Mouse (Mus musculus): ENCODE measurements at regions not wholly inside any gene's neighbourhood (a gene's known extent, or its start where the extent isn't known, plus 50 kb on each side); places are given as distances from the start of the nearest gene placed in this dataset.

- no peak for DNase-seq (ENCODE audit: extremely low read depth, low read depth, low spot score)
These were observed 462.1 kb upstream of the Arglu1 start for GRCm38 (mm10) chr8:9152313-9152925.

- DNase-seq (ENCODE audit: extremely low read depth, low read depth, low spot score) = no peak
These were observed 454.0 kb upstream of the Arglu1 start for GRCm38 (mm10) chr8:9144362-9144761.

GRCm38 (mm10) chr8:9139781-9140180, 449.5 kb upstream of the Arglu1 start:
- DNase-seq (ENCODE audit: extremely low read depth, low read depth, low spot score) = no peak

- DNase-seq (ENCODE audit: extremely low read depth, low read depth, low spot score) = no peak
These were observed 448.8 kb upstream of the Arglu1 start for GRCm38 (mm10) chr8:9139059-9139620.

GRCm38 (mm10) chr8:9133758-9134157, 443.4 kb upstream of the Arglu1 start:
- DNase-seq (ENCODE audit: extremely low read depth, low read depth, low spot score) = no peak

- DNase-seq (ENCODE audit: extremely low read depth, low read depth, low spot score) = no peak
These were observed 442.4 kb upstream of the Arglu1 start for GRCm38 (mm10) chr8:9132612-9133218.

- no peak for DNase-seq (ENCODE audit: extremely low read depth, low read depth, low spot score)
These were observed 440.9 kb upstream of the Arglu1 start for GRCm38 (mm10) chr8:9131249-9131648.

- no peak for DNase-seq (ENCODE audit: extremely low read depth, low read depth, low spot score)
These were observed 434.2 kb upstream of the Arglu1 start for GRCm38 (mm10) chr8:9124503-9124902.

GRCm38 (mm10) chr8:9117809-9118737, 427.8 kb upstream of the Arglu1 start:
- DNase-seq (ENCODE audit: extremely low read depth, low read depth, low spot score) = no peak

- DNase-seq (ENCODE audit: extremely low read depth, low read depth, low spot score) = no peak
These were observed 405.7 kb upstream of the Arglu1 start for GRCm38 (mm10) chr8:9095980-9096379.

GRCm38 (mm10) chr8:9094002-9094401, 403.7 kb upstream of the Arglu1 start:
- no peak for DNase-seq (ENCODE audit: extremely low read depth, low read depth, low spot score)

- DNase-seq (ENCODE audit: extremely low read depth, low read depth, low spot score) = no peak
These were observed 403.0 kb upstream of the Arglu1 start for GRCm38 (mm10) chr8:9093356-9093755.

GRCm38 (mm10) chr8:9072724-9073123, 382.4 kb upstream of the Arglu1 start:
- no peak for DNase-seq (ENCODE audit: extremely low read depth, low read depth, low spot score)

GRCm38 (mm10) chr8:9072286-9072685, 382.0 kb upstream of the Arglu1 start:
- no peak for DNase-seq (ENCODE audit: extremely low read depth, low read depth, low spot score)

GRCm38 (mm10) chr8:9070953-9071352, 380.6 kb upstream of the Arglu1 start:
- no peak for DNase-seq (ENCODE audit: extremely low read depth, low read depth, low spot score)

GRCm38 (mm10) chr8:9069845-9070244, 379.5 kb upstream of the Arglu1 start:
- no peak for DNase-seq (ENCODE audit: extremely low read depth, low read depth, low spot score)

GRCm38 (mm10) chr8:9067731-9068130, 377.4 kb upstream of the Arglu1 start:
- no peak for DNase-seq (ENCODE audit: extremely low read depth, low read depth, low spot score)

GRCm38 (mm10) chr8:9060166-9060565, 369.8 kb upstream of the Arglu1 start:
- no peak for DNase-seq (ENCODE audit: extremely low read depth, low read depth, low spot score)

- no peak for DNase-seq (ENCODE audit: extremely low read depth, low read depth, low spot score)
These were observed 365.1 kb upstream of the Arglu1 start for GRCm38 (mm10) chr8:9055416-9055819.

- DNase-seq (ENCODE audit: extremely low read depth, low read depth, low spot score) = no peak
These were observed 364.5 kb upstream of the Arglu1 start for GRCm38 (mm10) chr8:9054801-9055200.

GRCm38 (mm10) chr8:9051699-9052098, 361.4 kb upstream of the Arglu1 start:
- DNase-seq (ENCODE audit: extremely low read depth, low read depth, low spot score) = no peak

All from fat pad, adult 2 months (tissue).